Mouse (Mus musculus) heart, postnatal 36 days (tissue): ENCODE results near the gene Lrrc10. TPM values are rescaled to one million over a fixed set of nuclear protein-coding genes. Genes with fewer than 3 reads are reported as not detected.

Source experiments
- total RNA-seq, 2 experiments: library from RNA; stranded (reverse); gene quantifications; 2 replicates each; pipeline ENCODE4 v1.2.3; 2021

Lrrc10 gene
- total RNA-seq, 2 experiments from 2014 or later: 168 to 289 TPM

Other genes with a start within 250 kb of the Lrrc10 start
- gene Myrfl, start 148.4 kb upstream of the Lrrc10 start, total RNA-seq: 1 to 10 TPM; 1.3 to 1.5 TPM
- 10 to 100 TPM; 85.3 to 89.2 TPM for gene Rab3ip, start 94.6 kb upstream of the Lrrc10 start, total RNA-seq
- not detected for gene Gm10271, start 72.7 kb upstream of the Lrrc10 start, total RNA-seq
- 1 to 10 TPM; 4.3 to 4.7 TPM for gene Best3, start 59.0 kb upstream of the Lrrc10 start, total RNA-seq
- gene Cct2, start 18.5 kb downstream of the Lrrc10 start, total RNA-seq: 100 to 1,000 TPM; 132 to 137 TPM
- gene Frs2, start 103.2 kb downstream of the Lrrc10 start, total RNA-seq: 10 to 100 TPM; 16.2 to 17.7 TPM
- 10 to 100 TPM; 28.3 to 28.8 TPM for gene Yeats4, start 179.2 kb downstream of the Lrrc10 start, total RNA-seq
- gene 9530003J23Rik, start 193.4 kb downstream of the Lrrc10 start, total RNA-seq: not detected
- gene Lyz2, start 237.0 kb downstream of the Lrrc10 start, total RNA-seq: 100 to 1,000 TPM; 148 to 201 TPM
- 10 to 100 TPM; 14.0 to 16.1 TPM for gene Lyz1, start 247.5 kb downstream of the Lrrc10 start, total RNA-seq